Mouse (Mus musculus) cortical plate, adult 2 months (tissue): Measurements from ENCODE around the gene Pdzd3.

Experiments used
- CTCF ChIP-seq: fragments of 200-500 bp; IDR thresholded peaks from 2 replicates; pipeline ENCODE4 v1.5.1; 2011; ENCODE audit warnings: mild to moderate bottlenecking, control low read depth, low read length; ENCODE audit not compliant: insufficient read depth; ENCODE audit errors: extremely low read depth
- POLR2A ChIP-seq: fragments of 200-500 bp; IDR thresholded peaks from 2 replicates; pipeline ENCODE4 v1.6.1; 2011; ENCODE audit warnings: mild to moderate bottlenecking, low read length, control low read depth; ENCODE audit not compliant: insufficient read depth; ENCODE audit errors: extremely low read depth

DNA sequence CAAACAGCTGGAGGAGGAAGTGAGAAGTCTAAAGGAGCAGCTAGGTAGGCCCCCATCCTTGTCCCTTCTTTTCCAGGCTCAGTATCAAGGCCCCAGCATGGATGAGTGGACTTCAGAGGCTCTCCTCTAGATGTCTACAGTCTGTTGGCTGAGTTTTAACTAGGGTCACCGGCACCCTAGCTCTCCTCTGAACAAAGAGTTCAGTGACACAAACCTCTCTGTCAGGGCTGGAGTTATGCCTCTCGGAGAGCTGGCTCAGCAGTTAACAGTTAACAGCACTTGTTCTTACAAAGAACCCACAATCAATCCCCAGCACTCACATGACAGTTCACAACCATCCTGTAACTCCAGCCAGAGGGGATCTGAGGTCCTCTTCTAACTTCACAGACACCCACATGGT, 7.7 kb downstream of the Pdzd3 start:
- TF ChIP-seq CTCF (no peak), POLR2A (no peak)
